Mouse (Mus musculus) induced T-regulatory cell, adult 2 months (primary cell): ENCODE results near the gene Ptpn4.
A peak's percentile ranks its signal among the peaks of the same experiment; 100 is the strongest.

Source experiments
- DNase-seq: peaks from one replicate; pipeline ENCODE4 v3.0.0-alpha.2; 2012; ENCODE audit warnings: low read depth

The Ptpn4 gene

GRCm38 (mm10) chr1:119805984-119806383 is 31.4 kb downstream of the Ptpn4 start:
- DNase-seq: no peak

- no peak for DNase-seq
Measured at GRCm38 (mm10) chr1:119804586-119804985, 32.8 kb downstream of the Ptpn4 start.

GRCm38 (mm10) chr1:119795174-119795573 is 42.2 kb downstream of the Ptpn4 start:
- no peak for DNase-seq

GRCm38 (mm10) chr1:119794342-119794741 is 43.1 kb downstream of the Ptpn4 start:
- no peak for DNase-seq

GRCm38 (mm10) chr1:119790616-119791015 is 46.8 kb downstream of the Ptpn4 start:
- DNase-seq: no peak

- DNase-seq: no peak
Measured at GRCm38 (mm10) chr1:119775915-119776314, 61.5 kb downstream of the Ptpn4 start.

GRCm38 (mm10) chr1:119735692-119736091 is 101.7 kb downstream of the Ptpn4 start:
- no peak for DNase-seq

GRCm38 (mm10) chr1:119734801-119735200 is 102.6 kb downstream of the Ptpn4 start:
- DNase-seq: no peak

GRCm38 (mm10) chr1:119731166-119731565 is 106.2 kb downstream of the Ptpn4 start:
- DNase-seq: no peak

- DNase-seq: peak; percentile 51
Measured at GRCm38 (mm10) chr1:119713017-119713416, 124.4 kb downstream of the Ptpn4 start.

- DNase-seq: no peak
Measured at GRCm38 (mm10) chr1:119706471-119707217, 130.8 kb downstream of the Ptpn4 start.

- DNase-seq: no peak
Measured at GRCm38 (mm10) chr1:119696860-119697259, 140.6 kb downstream of the Ptpn4 start.

GRCm38 (mm10) chr1:119685773-119686558 is 151.4 kb downstream of the Ptpn4 start:
- DNase-seq: peak; percentile 15

- no peak for DNase-seq
Measured at GRCm38 (mm10) chr1:119681663-119682213, 155.7 kb downstream of the Ptpn4 start.

- peak; percentile 34 for DNase-seq
Measured at GRCm38 (mm10) chr1:119674984-119675383, 162.4 kb downstream of the Ptpn4 start.

GRCm38 (mm10) chr1:119666904-119667303 is 170.5 kb downstream of the Ptpn4 start:
- no peak for DNase-seq

- peak; percentile 10 for DNase-seq
Measured at GRCm38 (mm10) chr1:119654307-119654706, 183.1 kb downstream of the Ptpn4 start.

GRCm38 (mm10) chr1:119650386-119650785 is 187.0 kb downstream of the Ptpn4 start:
- DNase-seq: no peak

- no peak for DNase-seq
Measured at GRCm38 (mm10) chr1:119649627-119650026, 187.8 kb downstream of the Ptpn4 start.

GRCm38 (mm10) chr1:119648205-119649111 is 189.0 kb downstream of the Ptpn4 start, which contains the start of gene Epb41l5:
Gene Epb41l5, minus strand, starts transcription at chr1:119649000.
- DNase-seq: peak; percentile 71

- DNase-seq: no peak
Measured at GRCm38 (mm10) chr1:119646356-119646755, 191.1 kb downstream of the Ptpn4 start.

GRCm38 (mm10) chr1:119642367-119642766 is 195.0 kb downstream of the Ptpn4 start:
- DNase-seq: no peak
